Mouse (Mus musculus) layer of hippocampus, adult 11-12 months (tissue): Measurements from ENCODE around the gene Olfr1408.

Experiments
- DNase-seq: peaks from one replicate; pipeline ENCODE4 v3.0.0; 2022; ENCODE audit warnings: low spot score

The Olfr1408 gene

GRCm38 (mm10) chr1:173137274-173137673 lies at the start of gene Olfr1408:
Olfr1408 (minus strand) TSS chr1:173137374.
- DNase-seq = no peak

GRCm38 (mm10) chr1:173174154-173174842 lies 37.1 kb upstream of the Olfr1408 start:
- no peak for DNase-seq
